Mouse (Mus musculus) heart, adult 2 months (tissue): ENCODE results near the gene Crebrf.

Experiments used
- CTCF ChIP-seq: fragments of 200-600 bp; IDR thresholded peaks from 2 replicates; pipeline ENCODE4 v1.8.1; 2022; ENCODE audit warnings: antibody characterized with exemption, mild to moderate bottlenecking, moderate library complexity
- EP300 ChIP-seq: fragments of 200-500 bp; IDR thresholded peaks from 2 replicates; pipeline ENCODE4 v1.6.1; 2011; ENCODE audit warnings: low read depth, low read length, control low read depth; ENCODE audit not compliant: insufficient read depth
- POLR2A ChIP-seq: fragments of 200-500 bp; IDR thresholded peaks from 2 replicates; pipeline ENCODE4 v1.6.1; 2011; ENCODE audit warnings: mild to moderate bottlenecking, low read depth, low read length, control low read depth; ENCODE audit not compliant: insufficient read depth

DNA sequence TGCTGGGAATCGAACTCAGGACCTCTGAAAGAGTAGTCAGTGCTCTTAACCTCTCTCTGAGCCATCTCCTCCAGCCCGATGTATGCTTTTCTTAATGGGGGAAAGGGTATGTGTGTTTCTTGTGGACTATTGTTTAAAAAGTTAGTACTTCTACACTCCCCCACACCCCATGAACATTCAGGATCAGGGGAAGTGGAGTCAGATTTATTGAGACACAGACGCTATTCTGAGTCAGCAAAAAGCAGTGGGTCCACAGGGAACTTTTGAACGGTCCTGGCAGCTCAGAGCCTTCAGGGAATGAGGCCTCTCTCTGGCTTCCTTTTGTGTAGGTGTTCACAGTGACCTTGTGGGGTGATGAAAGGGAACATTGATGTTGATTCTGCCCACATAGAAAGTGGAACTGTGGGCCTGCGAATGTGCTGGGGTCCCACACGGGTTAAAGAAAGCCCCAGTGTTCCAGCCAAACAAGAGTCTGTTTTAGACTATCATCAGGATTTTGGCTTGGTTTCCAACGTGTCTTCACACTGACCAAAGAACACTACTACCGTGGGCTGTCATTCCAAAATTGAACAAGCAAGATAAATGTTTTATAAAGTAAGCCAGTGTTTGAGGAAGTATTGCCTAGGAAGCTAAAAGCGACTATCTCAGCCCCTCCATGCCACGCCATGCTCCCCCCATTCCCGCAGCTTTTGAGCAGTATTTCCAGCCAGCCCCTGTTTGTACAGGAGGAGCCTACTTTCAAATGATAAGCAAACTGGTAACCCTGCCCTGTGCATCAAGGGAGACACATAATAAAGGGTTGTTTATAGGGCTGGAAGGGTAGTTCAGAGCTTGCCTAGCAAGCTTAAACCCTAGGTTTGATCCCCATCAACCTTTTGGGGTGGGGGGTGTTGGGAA lies 9.7 kb upstream of the Crebrf start:
- no peak for TF ChIP-seq CTCF
- no peak for TF ChIP-seq EP300
- no peak for TF ChIP-seq POLR2A
